Mouse (Mus musculus) forebrain, embryonic 12.5 days (tissue): ENCODE measurements around the gene Eml3. TPM values are rescaled to one million over a fixed set of nuclear protein-coding genes. Genes with fewer than 3 reads are reported as not detected.
"Not testable (repeated sequence)": the region's sequence is repeated elsewhere in the genome, so short reads cannot be mapped to it uniquely, and the experiment has no call there.

Experiments used
- ATAC-seq: fragments of 200-750 bp; cut with Nextera tagmentation; 2 replicates; pipeline ENCODE4 v1.8.0; 2017; ENCODE audit warnings: moderate TSS enrichment; ENCODE audit not compliant: low FRiP score
- H3K27ac ChIP-seq: fragments of 300-500 bp; sonication (generic); 2 replicates; pipeline ENCODE4 v1.5.1; 2016; ENCODE audit warnings: mild to moderate bottlenecking
- H3K27me3 ChIP-seq: fragments of 300-500 bp; sonication (generic); 2 replicates; pipeline ENCODE4 v1.6.1; 2016; ENCODE audit warnings: mild to moderate bottlenecking
- H3K36me3 ChIP-seq: fragments of 300-500 bp; sonication (generic); replicated peaks from 2 replicates; pipeline ENCODE4 v1.6.1; 2016; ENCODE audit warnings: mild to moderate bottlenecking
- H3K4me1 ChIP-seq: fragments of 300-500 bp; sonication (generic); 2 replicates; pipeline ENCODE4 v1.6.1; 2016
- H3K4me2 ChIP-seq: fragments of 300-500 bp; sonication (generic); 2 replicates; pipeline ENCODE4 v1.6.1; 2016; ENCODE audit warnings: mild to moderate bottlenecking, moderate library complexity
- H3K4me3 ChIP-seq: fragments of 300-500 bp; sonication (generic); replicated peaks from 2 replicates; pipeline ENCODE4 v1.5.1; 2016; ENCODE audit warnings: mild to moderate bottlenecking
- H3K9ac ChIP-seq: fragments of 300-500 bp; sonication (generic); 2 replicates; pipeline ENCODE4 v1.6.1; 2016; ENCODE audit warnings: mild to moderate bottlenecking
- H3K9me3 ChIP-seq: fragments of 300-500 bp; sonication (generic); 2 replicates; pipeline ENCODE4 v1.6.1; 2016
- WGBS: fragments of 180-500 bp; shearing (Covaris S2); methylation state at CpG from one replicate; pipeline ENCODE4 v1.1.7; 2016; 5-methylcytosine and 5-hydroxymethylcytosine counted together
- polyA plus RNA-seq: library from polyadenylated mRNA; unstranded; fragments of >200 nt; fragmentation: Nextera tagmentation; extraction: Ambion mirVana; gene quantifications from 2 replicates; pipeline ENCODE4 v1.2.1, GENCODE M21; 2016

Eml3 gene
- polyA plus RNA-seq, 1 experiment from 2014 or later, result 13.8 TPM

DNA sequence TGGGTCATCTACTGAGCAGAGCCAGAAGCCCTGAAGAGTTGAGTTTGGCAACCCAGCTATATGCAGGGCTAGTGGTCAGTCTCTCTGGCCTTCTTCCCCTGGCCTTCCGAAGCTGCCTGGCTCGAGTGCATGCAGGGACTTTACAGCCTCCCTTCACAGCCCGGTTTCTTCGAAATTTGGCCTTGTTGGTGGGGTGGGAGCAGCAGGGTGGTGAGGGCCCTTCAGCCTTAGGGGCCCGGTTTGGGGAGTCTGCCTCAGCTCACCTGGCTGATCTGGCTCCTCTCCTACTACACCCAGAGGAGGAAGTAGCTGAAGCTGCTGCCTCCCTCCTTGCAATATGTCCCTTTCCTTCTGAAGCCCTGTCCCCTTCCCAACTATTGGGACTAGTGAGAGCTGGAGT is 33.1 kb upstream of the Eml3 start:
- Histone ChIP-seq H3K4me1 (peaks cover 43% of the 10 kb centered on the region), H3K36me3 (peaks cover 35% of the 10 kb centered on the region), H3K9ac (0 out of 2 replicates have a peak overlapping the region, but pooled peaks have one; percentile 7)
- not testable (repeated sequence) for H3K4me3 ChIP-seq, ATAC-seq, H3K27me3 ChIP-seq, H3K27ac ChIP-seq, H3K4me2 ChIP-seq, H3K9me3 ChIP-seq
- WGBS, result 78% methylated on average over 5 of the region's 5 CpGs

- H3K9me3 ChIP-seq, H3K27me3 ChIP-seq: not testable (repeated sequence)
- peak overlapping the region; percentile 89 for H3K27ac ChIP-seq
- peak overlapping the region; percentile 60 for H3K4me2 ChIP-seq
- H3K36me3 ChIP-seq, result peaks cover 39% of the 10 kb centered on the region
- peaks cover 43% of the 10 kb centered on the region for H3K4me1 ChIP-seq
- peak; percentile 33; the same call in 1 of the 2 replicates for ATAC-seq
- H3K9ac ChIP-seq, result peak overlapping the region; percentile 95
- WGBS, result 27% methylated on average over 21 of the region's 21 CpGs
- H3K4me3 ChIP-seq, result peak overlapping the region; percentile 94
These were observed 32.0 kb upstream of the Eml3 start for GRCm38 (mm10) chr19:8897211-8897864.

DNA sequence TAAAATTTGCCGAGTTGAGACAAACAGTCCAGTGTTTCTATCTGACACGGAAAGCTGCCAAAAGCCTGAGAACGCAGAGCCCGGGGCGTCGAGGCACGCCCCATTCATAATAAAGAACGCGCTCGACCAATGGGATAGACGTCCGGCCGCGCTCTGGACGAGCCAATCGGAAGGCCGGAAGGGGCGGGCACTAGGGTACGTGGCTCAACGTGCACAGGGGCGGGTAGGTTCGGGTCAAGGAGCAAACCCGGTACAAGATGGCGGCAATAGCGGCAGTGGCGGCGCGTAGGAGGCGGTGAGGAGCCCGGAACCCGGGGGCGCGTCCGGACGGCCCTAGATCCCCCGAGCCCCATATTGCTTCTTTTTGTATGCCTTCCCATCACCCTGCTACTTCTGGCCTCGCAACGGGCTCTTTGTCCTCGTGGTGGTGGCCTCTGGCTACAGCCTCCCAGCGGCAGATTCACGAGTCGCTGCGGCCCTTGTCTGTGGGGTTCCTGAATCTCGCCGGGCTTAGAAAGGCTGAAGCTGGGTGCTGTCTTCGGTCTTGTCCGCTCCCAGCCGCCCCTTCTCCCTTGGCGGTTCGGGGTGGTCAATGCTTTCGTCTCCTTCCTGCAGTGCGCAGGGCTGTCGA is 31.4 kb upstream of the Eml3 start, which contains the start of gene Ganab:
Ganab (plus strand) TSS at position 207 of the 631 bp plus-strand sequence.
- no peaks in the 10 kb centered on the region for H3K27me3 ChIP-seq
- peak within 1 kb of the TSS; percentile 73 for H3K4me2 ChIP-seq
- ATAC-seq, result peak; percentile 99
- WGBS, result under 1% methylated on average over 53 of the region's 53 CpGs
- peak within 1 kb of the TSS; percentile 89 for H3K27ac ChIP-seq
- no peaks in the 10 kb centered on the region for H3K9me3 ChIP-seq
- H3K9ac ChIP-seq, result peak within 1 kb of the TSS; percentile 95
- H3K4me1 ChIP-seq, result peaks cover 43% of the 10 kb centered on the region
- H3K4me3 ChIP-seq, result peak within 1 kb of the TSS; percentile 94
- peaks cover 43% of the 10 kb centered on the region for H3K36me3 ChIP-seq

GRCm38 (mm10) chr19:8898576-8898975 is 30.8 kb upstream of the Eml3 start:
- peak overlapping the region; percentile 89 for H3K27ac ChIP-seq
- peaks cover 40% of the 10 kb centered on the region for H3K4me1 ChIP-seq
- WGBS, result 14% methylated on average over 13 of the region's 13 CpGs
- H3K36me3 ChIP-seq, result peaks cover 49% of the 10 kb centered on the region
- no peak for ATAC-seq
- H3K9me3 ChIP-seq, result no peaks in the 10 kb centered on the region
- H3K4me2 ChIP-seq, result peak overlapping the region; percentile 73
- H3K27me3 ChIP-seq, result no peaks in the 10 kb centered on the region
- peak overlapping the region; percentile 95 for H3K9ac ChIP-seq
- H3K4me3 ChIP-seq, result peak overlapping the region; percentile 94

GRCm38 (mm10) chr19:8899079-8899478 is 30.3 kb upstream of the Eml3 start:
- ATAC-seq, result no peak
- Histone ChIP-seq H3K27ac (no peak overlapping the region), H3K9me3 (no peaks in the 10 kb centered on the region), H3K27me3 (no peaks in the 10 kb centered on the region), H3K4me2 (peak overlapping the region; percentile 73), H3K36me3 (peaks cover 53% of the 10 kb centered on the region), H3K4me3 (peak overlapping the region; percentile 94), H3K9ac (peak overlapping the region; percentile 95), H3K4me1 (peaks cover 35% of the 10 kb centered on the region)
- WGBS, result 72% methylated on average over 3 of the region's 3 CpGs

DNA sequence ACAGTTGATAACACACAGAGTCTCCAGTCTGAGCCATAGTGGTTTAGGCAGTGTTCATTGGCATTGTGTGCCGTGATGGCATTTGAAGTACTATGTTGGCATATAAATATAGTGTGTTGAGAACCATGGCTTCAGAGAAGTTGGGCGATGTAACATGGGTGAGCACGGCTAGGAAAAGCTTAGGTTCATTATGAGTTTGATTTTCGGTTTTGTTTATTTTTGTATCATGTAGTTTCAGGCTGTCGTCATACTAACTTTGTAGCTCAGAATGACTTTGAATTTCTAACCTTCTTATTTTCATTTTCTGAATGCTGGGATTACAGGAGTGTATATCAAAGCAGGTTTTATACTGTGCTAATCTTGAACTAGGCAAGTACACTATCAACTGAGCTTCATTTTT is 25.9 kb upstream of the Eml3 start:
- Histone ChIP-seq H3K4me1 (peaks cover 14% of the 10 kb centered on the region), H3K4me3 (no peak overlapping the region), H3K27me3 (no peaks in the 10 kb centered on the region), H3K4me2 (no peak overlapping the region), H3K9me3 (no peaks in the 10 kb centered on the region), H3K9ac (no peak overlapping the region), H3K27ac (no peak overlapping the region), H3K36me3 (peaks cover 68% of the 10 kb centered on the region)
- WGBS, result 96% methylated on average over 5 of the region's 5 CpGs
- ATAC-seq, result no peak

GRCm38 (mm10) chr19:8908531-8908930 is 20.8 kb upstream of the Eml3 start:
- H3K4me2 ChIP-seq, result no peak overlapping the region
- H3K4me1 ChIP-seq, result no peaks in the 10 kb centered on the region
- no peaks in the 10 kb centered on the region for H3K9me3 ChIP-seq
- H3K9ac ChIP-seq, result no peak overlapping the region
- H3K27me3 ChIP-seq, result no peaks in the 10 kb centered on the region
- 84% methylated on average over 6 of the region's 6 CpGs for WGBS
- no peak overlapping the region for H3K27ac ChIP-seq
- H3K4me3 ChIP-seq, result no peak overlapping the region
- H3K36me3 ChIP-seq, result peaks cover 97% of the 10 kb centered on the region
- ATAC-seq, result no peak

DNA sequence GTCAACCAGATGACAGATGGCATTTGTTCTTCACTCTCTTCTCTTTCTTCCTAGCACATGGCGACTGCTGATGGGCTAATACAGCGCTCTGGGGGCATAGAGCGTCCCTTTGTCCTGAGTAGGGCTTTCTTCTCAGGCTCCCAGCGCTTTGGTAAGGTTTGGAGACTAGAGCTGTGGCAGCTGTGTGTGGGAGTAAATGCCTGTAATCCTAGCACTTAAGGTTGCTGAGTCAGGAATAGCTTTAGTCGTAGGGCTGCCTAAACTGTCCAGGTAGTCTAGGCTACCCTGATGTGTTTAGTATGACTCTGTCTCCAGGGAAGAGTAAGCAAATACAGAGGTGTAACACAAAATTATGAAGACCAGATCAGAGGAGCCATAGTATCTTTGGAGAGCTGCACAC is 17.5 kb upstream of the Eml3 start:
- Histone ChIP-seq H3K36me3 (peaks cover 100% of the 10 kb centered on the region), H3K9me3 (no peaks in the 10 kb centered on the region), H3K4me1 (no peaks in the 10 kb centered on the region), H3K9ac (no peak overlapping the region), H3K4me3 (no peak overlapping the region), H3K27ac (no peak overlapping the region), H3K4me2 (no peak overlapping the region), H3K27me3 (no peaks in the 10 kb centered on the region)
- ATAC-seq, result no peak
- 98% methylated on average over 5 of the region's 5 CpGs for WGBS

DNA sequence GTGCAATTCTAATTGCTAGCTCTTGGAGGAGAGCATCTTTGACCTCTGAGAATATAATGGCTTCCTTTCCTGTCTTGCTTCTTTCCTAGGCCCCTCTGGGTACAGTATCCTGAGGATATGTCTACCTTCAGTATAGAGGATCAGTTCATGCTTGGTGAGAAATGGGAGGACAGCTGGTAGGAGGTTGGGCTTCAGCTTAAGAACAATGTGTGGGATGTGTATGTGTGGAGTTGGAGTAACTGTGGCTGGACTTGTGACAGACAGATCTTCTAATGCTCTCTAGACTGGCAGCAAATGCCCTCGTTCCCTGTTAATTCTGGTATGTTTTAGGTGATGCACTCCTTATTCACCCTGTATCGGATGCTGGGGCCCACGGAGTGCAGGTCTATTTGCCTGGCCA is 15.1 kb upstream of the Eml3 start:
- no peaks in the 10 kb centered on the region for H3K4me1 ChIP-seq
- H3K27me3 ChIP-seq, result no peaks in the 10 kb centered on the region
- ATAC-seq, result no peak
- H3K9ac ChIP-seq, result no peak overlapping the region
- WGBS, result 93% methylated on average over 3 of the region's 3 CpGs
- H3K27ac ChIP-seq, result no peak overlapping the region
- peaks cover 83% of the 10 kb centered on the region for H3K36me3 ChIP-seq
- no peak overlapping the region for H3K4me2 ChIP-seq
- H3K4me3 ChIP-seq, result no peak overlapping the region
- H3K9me3 ChIP-seq, result no peaks in the 10 kb centered on the region

DNA sequence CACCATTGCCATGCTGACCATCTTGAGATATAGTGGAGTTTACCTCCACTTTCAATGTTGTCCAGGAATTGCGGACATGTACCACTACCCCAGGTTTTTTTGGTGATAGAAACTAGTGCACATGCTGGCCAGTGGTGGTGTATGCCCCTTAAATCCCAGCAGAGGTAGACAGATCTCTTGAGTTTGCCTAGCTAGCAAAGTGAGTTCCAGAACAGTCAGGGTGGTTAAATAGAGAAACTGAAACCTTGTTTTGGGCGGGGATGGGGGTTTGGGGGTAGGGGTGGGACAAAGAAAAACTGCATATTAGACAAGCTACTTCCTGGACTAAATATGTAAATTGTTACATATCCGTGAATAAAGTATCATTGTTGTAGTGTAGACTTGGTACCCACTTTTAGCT is 10.4 kb upstream of the Eml3 start:
- Histone ChIP-seq H3K27me3 (no peaks in the 10 kb centered on the region), H3K4me1 (peaks cover 16% of the 10 kb centered on the region), H3K4me2 (no peak overlapping the region), H3K4me3 (no peak overlapping the region), H3K36me3 (peaks cover 39% of the 10 kb centered on the region), H3K9me3 (no peaks in the 10 kb centered on the region), H3K27ac (no peak overlapping the region), H3K9ac (no peak overlapping the region)
- 97% methylated on average over 3 of the region's 3 CpGs for WGBS
- ATAC-seq, result no peak

DNA sequence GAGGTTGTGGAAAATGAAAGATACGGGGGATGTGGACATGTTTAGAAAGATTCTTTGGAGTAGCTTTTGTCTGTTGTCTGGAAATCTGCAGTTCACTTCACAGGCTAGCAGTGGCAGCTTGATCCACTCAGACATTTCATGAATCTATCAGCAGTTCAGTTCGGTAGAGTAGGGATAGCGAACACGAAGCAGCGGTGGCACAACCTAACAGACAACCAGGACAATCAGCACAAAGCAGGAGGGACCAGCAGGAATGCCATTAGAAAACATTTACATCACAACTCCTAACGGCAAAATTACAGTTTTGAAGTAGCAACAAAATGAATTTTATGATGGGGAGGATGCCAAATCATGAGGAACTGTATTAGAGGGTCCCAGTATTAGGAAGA is 9.7 kb upstream of the Eml3 start:
- ATAC-seq, result no peak
- H3K4me3 ChIP-seq, result peak overlapping the region; percentile 83
- H3K36me3 ChIP-seq, result peaks cover 32% of the 10 kb centered on the region
- no peaks in the 10 kb centered on the region for H3K9me3 ChIP-seq
- peak overlapping the region; percentile 85 for H3K4me2 ChIP-seq
- peak overlapping the region; percentile 89 for H3K27ac ChIP-seq
- no peaks in the 10 kb centered on the region for H3K27me3 ChIP-seq
- WGBS, result 67% methylated on average over 6 of the region's 6 CpGs
- H3K9ac ChIP-seq, result no peak overlapping the region; the same call in 1 of the 2 replicates
- H3K4me1 ChIP-seq, result peaks cover 16% of the 10 kb centered on the region

GRCm38 (mm10) chr19:8920073-8920736 is 9.1 kb upstream of the Eml3 start, which contains the start of gene B3gat3:
Gene B3gat3, plus strand, starts transcription at chr19:8920374.
- H3K9me3 ChIP-seq, result no peaks in the 10 kb centered on the region
- 4% methylated on average over 42 of the region's 50 CpGs for whole genome bisulfite sequencing
- peak within 1 kb of the TSS; percentile 83 for H3K4me3 ChIP-seq
- no peaks in the 10 kb centered on the region for H3K27me3 ChIP-seq
- ATAC-seq, result peak; percentile 98
- peaks cover 28% of the 10 kb centered on the region for H3K36me3 ChIP-seq
- H3K9ac ChIP-seq, result peak within 1 kb of the TSS; percentile 86
- H3K4me2 ChIP-seq, result peak within 1 kb of the TSS; percentile 85
- H3K27ac ChIP-seq, result peak within 1 kb of the TSS; percentile 89
- peaks cover 16% of the 10 kb centered on the region for H3K4me1 ChIP-seq
